Mouse (Mus musculus): ENCODE data around the gene Nt5c2. TPM values are rescaled to one million over a fixed set of nuclear protein-coding genes. Genes with fewer than 3 reads are reported as not detected.

Gene Nt5c2
- polyA plus RNA-seq, 1 experiment: 10.2 TPM

- TF ChIP-seq POLR2A (IDR thresholded peaks at IDR 0.05; ENCODE audit: low read depth, low read length) (no peak), CTCF (IDR thresholded peaks at IDR 0.05; ENCODE audit: extremely low read depth, insufficient read depth, insufficient read length, insufficient replicate concordance) (no peak)
- no peak for DNase-seq (ENCODE audit: low read depth in 1 of 2, low spot score in 2 of 2)
- H3K36me3 ChIP-seq (ENCODE audit: control insufficient read depth, insufficient read depth, low read length): peaks cover 20% of the 10 kb centered on the region
- H3K27ac ChIP-seq (ENCODE audit: insufficient read depth, low read length): no peak overlapping the region
- peaks cover 3% of the 10 kb centered on the region; the same call in 1 of the 2 replicates for H3K4me1 ChIP-seq (ENCODE audit: control insufficient read depth, insufficient read depth, insufficient read length)
- 70% methylated on average over 5 of the region's 5 CpGs for WGBS
- no peak overlapping the region for H3K4me3 ChIP-seq (ENCODE audit: extremely low read depth, insufficient read depth, insufficient read length)
- H3K27me3 ChIP-seq (ENCODE audit: control insufficient read depth, insufficient read depth, low read length): no peaks in the 10 kb centered on the region
These were observed 115.1 kb downstream of the Nt5c2 start for GRCm38 (mm10) chr19:46899871-46900270.

- Histone ChIP-seq H3K27ac (ENCODE audit: insufficient read depth, low read length) (no peak overlapping the region), H3K27me3 (ENCODE audit: control insufficient read depth, insufficient read depth, low read length) (no peaks in the 10 kb centered on the region), H3K4me3 (ENCODE audit: extremely low read depth, insufficient read depth, insufficient read length) (no peak overlapping the region), H3K4me1 (ENCODE audit: control insufficient read depth, insufficient read depth, insufficient read length) (peaks cover 3% of the 10 kb centered on the region; the same call in 1 of the 2 replicates), H3K36me3 (ENCODE audit: control insufficient read depth, insufficient read depth, low read length) (peaks cover 20% of the 10 kb centered on the region)
- no peak for TF ChIP-seq CTCF (IDR thresholded peaks at IDR 0.05; ENCODE audit: extremely low read depth, insufficient read depth, insufficient read length, insufficient replicate concordance)
- TF ChIP-seq POLR2A (IDR thresholded peaks at IDR 0.05; ENCODE audit: low read depth, low read length): no peak
- DNase-seq (ENCODE audit: low read depth in 1 of 2, low spot score in 2 of 2): no peak
- WGBS: 12% methylated on average over 5 of the region's 5 CpGs
These were observed 115.6 kb downstream of the Nt5c2 start for GRCm38 (mm10) chr19:46899306-46899705.

DNA sequence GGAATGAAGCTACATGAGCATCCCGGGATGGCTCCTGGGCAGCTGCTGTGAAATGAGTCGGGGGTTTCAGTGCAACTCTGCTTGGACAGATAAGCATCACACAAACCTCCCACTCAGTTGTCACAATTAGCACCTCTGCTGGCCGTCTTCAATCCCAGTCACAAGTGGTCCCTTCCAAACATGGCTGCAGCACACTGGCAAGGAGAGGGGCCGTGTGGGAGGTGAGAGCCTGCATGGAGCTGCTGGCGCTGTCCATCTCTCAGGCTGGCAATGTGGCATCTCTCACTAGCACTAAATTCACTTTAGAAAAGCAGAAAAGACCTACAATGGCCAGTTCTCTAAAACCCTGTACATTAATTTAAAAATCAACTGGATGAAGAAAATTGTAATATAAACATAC lies 116.7 kb downstream of the Nt5c2 start:
- peaks cover 3% of the 10 kb centered on the region; the same call in 1 of the 2 replicates for H3K4me1 ChIP-seq (ENCODE audit: control insufficient read depth, insufficient read depth, insufficient read length)
- no peak overlapping the region for H3K27ac ChIP-seq (ENCODE audit: insufficient read depth, low read length)
- 97% methylated on average over 5 of the region's 5 CpGs for WGBS
- H3K27me3 ChIP-seq (ENCODE audit: control insufficient read depth, insufficient read depth, low read length): no peaks in the 10 kb centered on the region
- TF ChIP-seq POLR2A (IDR thresholded peaks at IDR 0.05; ENCODE audit: low read depth, low read length): no peak
- no peak for TF ChIP-seq CTCF (IDR thresholded peaks at IDR 0.05; ENCODE audit: extremely low read depth, insufficient read depth, insufficient read length, insufficient replicate concordance)
- peaks cover 19% of the 10 kb centered on the region for H3K36me3 ChIP-seq (ENCODE audit: control insufficient read depth, insufficient read depth, low read length)
- H3K4me3 ChIP-seq (ENCODE audit: extremely low read depth, insufficient read depth, insufficient read length): no peak overlapping the region
- DNase-seq (ENCODE audit: low read depth in 1 of 2, low spot score in 2 of 2): no peak

GRCm38 (mm10) chr19:46897135-46897534 lies 117.8 kb downstream of the Nt5c2 start:
- Histone ChIP-seq H3K36me3 (ENCODE audit: control insufficient read depth, insufficient read depth, low read length) (peaks cover 25% of the 10 kb centered on the region), H3K4me3 (ENCODE audit: extremely low read depth, insufficient read depth, insufficient read length) (no peak overlapping the region), H3K4me1 (ENCODE audit: control insufficient read depth, insufficient read depth, insufficient read length) (peaks cover 3% of the 10 kb centered on the region; the same call in 1 of the 2 replicates), H3K27me3 (ENCODE audit: control insufficient read depth, insufficient read depth, low read length) (no peaks in the 10 kb centered on the region), H3K27ac (ENCODE audit: insufficient read depth, low read length) (no peak overlapping the region)
- TF ChIP-seq CTCF (IDR thresholded peaks at IDR 0.05; ENCODE audit: extremely low read depth, insufficient read depth, insufficient read length, insufficient replicate concordance) (no peak), POLR2A (IDR thresholded peaks at IDR 0.05; ENCODE audit: low read depth, low read length) (no peak)
- WGBS: 96% methylated on average over 3 of the region's 3 CpGs
- DNase-seq (ENCODE audit: low read depth in 1 of 2, low spot score in 2 of 2): no peak

DNA sequence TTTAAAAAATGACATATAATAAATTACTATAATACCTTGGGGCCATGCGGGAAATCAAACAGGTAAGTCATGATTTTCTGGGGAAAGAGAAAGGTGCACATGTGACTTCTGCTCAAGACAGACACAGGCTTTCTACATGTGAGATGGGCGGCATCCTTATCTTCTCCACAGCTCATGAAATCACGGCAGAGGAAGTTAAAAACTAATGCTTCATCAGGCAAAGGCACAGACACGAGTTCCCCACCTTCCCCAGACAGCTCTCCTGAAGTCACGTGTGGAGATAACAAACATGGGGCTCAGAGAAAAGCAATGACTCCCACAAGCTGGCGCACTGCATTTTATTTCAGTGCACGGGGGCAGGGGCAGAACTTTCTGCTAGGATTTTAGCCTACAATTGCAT lies 121.5 kb downstream of the Nt5c2 start:
- no peak overlapping the region for H3K27ac ChIP-seq (ENCODE audit: insufficient read depth, low read length)
- peaks cover 45% of the 10 kb centered on the region for H3K36me3 ChIP-seq (ENCODE audit: control insufficient read depth, insufficient read depth, low read length)
- DNase-seq (ENCODE audit: low read depth in 1 of 2, low spot score in 2 of 2): no peak
- no peaks in the 10 kb centered on the region for H3K4me1 ChIP-seq (ENCODE audit: control insufficient read depth, insufficient read depth, insufficient read length)
- H3K27me3 ChIP-seq (ENCODE audit: control insufficient read depth, insufficient read depth, low read length): no peaks in the 10 kb centered on the region
- no peak for TF ChIP-seq POLR2A (IDR thresholded peaks at IDR 0.05; ENCODE audit: low read depth, low read length)
- TF ChIP-seq CTCF (IDR thresholded peaks at IDR 0.05; ENCODE audit: extremely low read depth, insufficient read depth, insufficient read length, insufficient replicate concordance): no peak
- no peak overlapping the region for H3K4me3 ChIP-seq (ENCODE audit: extremely low read depth, insufficient read depth, insufficient read length)
- 86% methylated on average over 7 of the region's 7 CpGs for WGBS

GRCm38 (mm10) chr19:46892856-46893255 lies 122.1 kb downstream of the Nt5c2 start:
- WGBS: 91% methylated on average over 3 of the region's 3 CpGs
- no peak overlapping the region for H3K27ac ChIP-seq (ENCODE audit: insufficient read depth, low read length)
- no peaks in the 10 kb centered on the region; the same call in 1 of the 2 replicates for H3K4me1 ChIP-seq (ENCODE audit: control insufficient read depth, insufficient read depth, insufficient read length)
- no peaks in the 10 kb centered on the region for H3K27me3 ChIP-seq (ENCODE audit: control insufficient read depth, insufficient read depth, low read length)
- TF ChIP-seq POLR2A (IDR thresholded peaks at IDR 0.05; ENCODE audit: low read depth, low read length) (no peak), CTCF (IDR thresholded peaks at IDR 0.05; ENCODE audit: extremely low read depth, insufficient read depth, insufficient read length, insufficient replicate concordance) (no peak)
- no peak overlapping the region for H3K4me3 ChIP-seq (ENCODE audit: extremely low read depth, insufficient read depth, insufficient read length)
- peaks cover 40% of the 10 kb centered on the region for H3K36me3 ChIP-seq (ENCODE audit: control insufficient read depth, insufficient read depth, low read length)
- DNase-seq (ENCODE audit: low read depth in 1 of 2, low spot score in 2 of 2): no peak

- WGBS: 95% methylated on average over 8 of the region's 8 CpGs
- Histone ChIP-seq H3K27me3 (ENCODE audit: control insufficient read depth, insufficient read depth, low read length) (no peaks in the 10 kb centered on the region), H3K4me1 (ENCODE audit: control insufficient read depth, insufficient read depth, insufficient read length) (no peaks in the 10 kb centered on the region; the same call in 1 of the 2 replicates), H3K4me3 (ENCODE audit: extremely low read depth, insufficient read depth, insufficient read length) (no peak overlapping the region), H3K36me3 (ENCODE audit: control insufficient read depth, insufficient read depth, low read length) (peaks cover 36% of the 10 kb centered on the region), H3K27ac (ENCODE audit: insufficient read depth, low read length) (no peak overlapping the region)
- TF ChIP-seq POLR2A (IDR thresholded peaks at IDR 0.05; ENCODE audit: low read depth, low read length) (no peak), CTCF (IDR thresholded peaks at IDR 0.05; ENCODE audit: extremely low read depth, insufficient read depth, insufficient read length, insufficient replicate concordance) (no peak)
- DNase-seq (ENCODE audit: low read depth in 1 of 2, low spot score in 2 of 2): no peak
These were observed 124.3 kb downstream of the Nt5c2 start for GRCm38 (mm10) chr19:46890657-46891056.

All from spleen, adult 2 months (tissue).